Mouse (Mus musculus) liver, adult 2 months (tissue): ENCODE results near the gene A4gnt. TPM values are rescaled to one million over a fixed set of nuclear protein-coding genes. Genes with fewer than 3 reads are reported as not detected.
A peak's percentile ranks its signal among the peaks of the same experiment; 100 is the strongest.
"Not testable (repeated sequence)": the region's sequence is repeated elsewhere in the genome, so short reads cannot be mapped to it uniquely, and the experiment has no call there.

Experiments used
- DNase-seq: peaks from one replicate; pipeline ENCODE4 v3.0.0-alpha.2; 2011; ENCODE audit warnings: low read depth, low spot score; ENCODE audit errors: extremely low read depth
- H3K27ac ChIP-seq: fragments of 200-500 bp; replicated peaks from 2 replicates; pipeline ENCODE4 v1.5.1; 2012; ENCODE audit warnings: low read depth, mild to moderate bottlenecking, control low read depth, inconsistent platforms, low read length; ENCODE audit not compliant: insufficient read depth
- H3K27me3 ChIP-seq: fragments of 200-500 bp; 2 replicates; pipeline ENCODE4 v1.6.1; 2012; ENCODE audit warnings: mild to moderate bottlenecking, moderate library complexity, low read length, inconsistent platforms; ENCODE audit not compliant: control insufficient read depth, insufficient read depth
- H3K36me3 ChIP-seq: fragments of 200-500 bp; 2 replicates; pipeline ENCODE4 v1.6.1; 2012; ENCODE audit warnings: low read length, inconsistent platforms; ENCODE audit not compliant: control insufficient read depth, insufficient read depth
- H3K4me1 ChIP-seq: fragments of 200-500 bp; 2 replicates; pipeline ENCODE4 v1.6.1; 2011; ENCODE audit warnings: low read length; ENCODE audit not compliant: control insufficient read depth, insufficient read depth
- H3K4me3 ChIP-seq: fragments of 200-500 bp; 2 replicates; pipeline ENCODE4 v1.5.1; 2011; ENCODE audit warnings: low read depth, mild to moderate bottlenecking, control low read depth, low read length, moderate library complexity; ENCODE audit not compliant: insufficient read depth
- H3K79me2 ChIP-seq: fragments of 200-500 bp; 2 replicates; pipeline ENCODE4 v1.6.1; 2012; ENCODE audit warnings: inconsistent platforms, mild to moderate bottlenecking, low read length, moderate library complexity; ENCODE audit not compliant: control insufficient read depth, insufficient read depth
- H3K9ac ChIP-seq: fragments of 200-500 bp; 2 replicates; pipeline ENCODE4 v1.6.1; 2012; ENCODE audit warnings: low read depth, mild to moderate bottlenecking, control low read depth, inconsistent platforms, low read length
- CTCF ChIP-seq: fragments of 200-500 bp; IDR thresholded peaks from 2 replicates; pipeline ENCODE4 v1.5.1; 2011; ENCODE audit warnings: low read depth, low read length, control low read depth
- POLR2A ChIP-seq: fragments of 200-500 bp; IDR thresholded peaks from 2 replicates; pipeline ENCODE4 v1.6.1; 2011; ENCODE audit warnings: low read length, control low read depth; ENCODE audit not compliant: insufficient read depth; ENCODE audit errors: extremely low read depth
- WGBS: fragments of 180-500 bp; shearing (Covaris S2); methylation state at CpG from one replicate; pipeline ENCODE4 v1.1.7; 2018; 5-methylcytosine and 5-hydroxymethylcytosine counted together
- polyA plus RNA-seq: library from polyadenylated mRNA; depleted of rRNA; stranded (reverse); fragments of >200 nt; gene quantifications from 2 replicates; pipeline ENCODE4 v1.2.3, GENCODE M21; 2012
- total RNA-seq: library from RNA; depleted of rRNA; stranded (reverse); fragments of >200 nt; gene quantifications from 2 replicates; pipeline ENCODE4 v1.2.3, GENCODE M21; 2014

Gene A4gnt
- total and polyA plus RNA-seq, 2 experiments: not detected

GRCm38 (mm10) chr9:99575677-99576480 lies 36.4 kb upstream of the A4gnt start, which contains the start of gene Dbr1:
Gene Dbr1, plus strand, starts transcription at chr9:99575799.
- TF ChIP-seq CTCF (no peak), POLR2A (peak; percentile 75)
- H3K9ac ChIP-seq: peak within 1 kb of the TSS; percentile 100
- peaks cover 12% of the 10 kb centered on the region; the same call in 1 of the 2 replicates for H3K79me2 ChIP-seq
- peak; percentile 74 for DNase-seq
- H3K27me3 ChIP-seq: no peaks in the 10 kb centered on the region
- H3K36me3 ChIP-seq: peaks cover 4% of the 10 kb centered on the region
- H3K4me3 ChIP-seq: peak within 1 kb of the TSS; percentile 90
- peaks cover 8% of the 10 kb centered on the region for H3K4me1 ChIP-seq
- WGBS: under 1% methylated on average over 57 of the region's 57 CpGs
- H3K27ac ChIP-seq: peak within 1 kb of the TSS; percentile 91

GRCm38 (mm10) chr9:99580655-99581054 lies 31.6 kb upstream of the A4gnt start:
- Histone ChIP-seq H3K36me3 (peaks cover 26% of the 10 kb centered on the region), H3K79me2 (peaks cover 12% of the 10 kb centered on the region; the same call in 1 of the 2 replicates), H3K4me1 (peaks cover 8% of the 10 kb centered on the region), H3K9ac (no peak overlapping the region), H3K4me3 (no peak overlapping the region), H3K27ac (no peak overlapping the region), H3K27me3 (no peaks in the 10 kb centered on the region)
- peak; percentile 49 for DNase-seq
- 23% methylated on average over 2 of the region's 2 CpGs for WGBS
- no peak for TF ChIP-seq POLR2A
- TF ChIP-seq CTCF: peak; percentile 26; the same call in 1 of the 2 replicates

DNA sequence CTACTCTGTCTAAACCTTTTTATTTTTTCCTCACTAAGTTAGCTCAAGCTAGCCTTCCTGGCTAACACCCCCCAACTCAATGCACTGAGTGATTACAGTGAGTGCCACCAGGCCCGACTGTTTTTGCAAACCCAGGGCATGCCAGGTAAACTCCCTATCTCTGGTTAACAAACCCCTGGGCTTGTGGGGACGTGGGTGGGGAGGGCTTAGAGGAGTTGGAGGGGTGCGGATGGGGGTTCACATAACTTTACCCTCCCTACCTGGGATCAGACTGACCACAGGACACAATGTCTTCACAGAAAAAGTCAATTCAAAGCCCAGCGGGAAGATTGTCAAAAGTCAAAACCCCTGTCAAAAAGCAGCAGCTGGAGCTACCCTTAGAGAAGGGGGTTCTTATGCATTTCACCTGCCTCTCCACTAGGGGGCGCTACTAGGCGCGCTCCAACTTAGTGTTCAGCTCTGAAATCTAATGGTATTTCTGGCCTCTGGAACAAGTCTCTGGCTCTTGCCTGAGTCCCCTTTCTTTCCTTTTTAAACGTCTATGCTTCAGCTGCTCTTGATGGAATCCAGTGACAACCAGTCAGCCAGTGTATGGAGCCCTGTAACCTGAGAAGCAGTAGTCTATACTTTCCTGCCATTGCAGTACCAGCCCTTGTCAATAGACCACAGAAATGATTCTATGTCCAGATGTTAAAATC lies 24.6 kb upstream of the A4gnt start:
- WGBS: 30% methylated on average over 8 of the region's 8 CpGs
- no peak for DNase-seq
- no peak overlapping the region for H3K9ac ChIP-seq
- peak; percentile 73 for TF ChIP-seq CTCF
- TF ChIP-seq POLR2A: no peak
- H3K4me1 ChIP-seq: no peaks in the 10 kb centered on the region
- H3K27ac ChIP-seq: no peak overlapping the region
- no peaks in the 10 kb centered on the region for H3K79me2 ChIP-seq
- H3K4me3 ChIP-seq: no peak overlapping the region
- 0 out of 2 replicates have a peak, but pooled peaks cover 3% of the 10 kb centered on the region for H3K27me3 ChIP-seq
- H3K36me3 ChIP-seq: peaks cover 10% of the 10 kb centered on the region; the same call in 1 of the 2 replicates

- WGBS: 73% methylated on average over 8 of the region's 8 CpGs
Measured at GRCm38 (mm10) chr9:99591144-99591543, 21.2 kb upstream of the A4gnt start.

GRCm38 (mm10) chr9:99599127-99599526 lies 13.2 kb upstream of the A4gnt start:
- H3K36me3 ChIP-seq, H3K27me3 ChIP-seq, H3K4me3 ChIP-seq, H3K79me2 ChIP-seq, H3K4me1 ChIP-seq, H3K9ac ChIP-seq, H3K27ac ChIP-seq: not testable (repeated sequence)
- 46% methylated on average over 6 of the region's 6 CpGs for WGBS
- DNase-seq: peak; percentile 47

More at GRCm38 (mm10) chr9:99591144-99591543, 21.2 kb upstream of the A4gnt start:
- H3K4me3 ChIP-seq: no peak overlapping the region
- H3K27ac ChIP-seq: no peak overlapping the region
- H3K79me2 ChIP-seq: no peaks in the 10 kb centered on the region
- no peaks in the 10 kb centered on the region for H3K4me1 ChIP-seq
- 0 out of 2 replicates have a peak, but pooled peaks cover 3% of the 10 kb centered on the region for H3K27me3 ChIP-seq
- TF ChIP-seq CTCF (no peak), POLR2A (no peak)
- no peaks in the 10 kb centered on the region for H3K36me3 ChIP-seq
- H3K9ac ChIP-seq: no peak overlapping the region
- no peak for DNase-seq
